Mouse (Mus musculus) liver, postnatal 0 days (tissue): ENCODE results near the gene Pdzd2. TPM values are rescaled to one million over a fixed set of nuclear protein-coding genes. Genes with fewer than 3 reads are reported as not detected.
A peak's percentile ranks its signal among the peaks of the same experiment; 100 is the strongest.

ENCODE experiments used
- ATAC-seq: fragments of 200-750 bp; cut with Nextera tagmentation; 2 replicates; pipeline ENCODE4 v1.8.0; 2017; ENCODE audit warnings: mild to moderate bottlenecking, moderate library complexity
- DNase-seq: peaks from one replicate; pipeline ENCODE4 v3.0.0-alpha.2; 2016
- H3K27ac ChIP-seq: fragments of 300-500 bp; sonication (generic); 2 replicates; pipeline ENCODE4 v1.5.1; 2014; ENCODE audit warnings: antibody characterized with exemption, moderate library complexity, mild to moderate bottlenecking, low read depth
- H3K27me3 ChIP-seq: fragments of 300-500 bp; sonication (generic); 2 replicates; pipeline ENCODE4 v1.6.1; 2014; ENCODE audit warnings: low read length, control low read depth, mixed read lengths; ENCODE audit not compliant: insufficient read depth
- H3K36me3 ChIP-seq: fragments of 300-500 bp; sonication (generic); replicated peaks from 2 replicates; pipeline ENCODE4 v1.6.1; 2014; ENCODE audit warnings: mild to moderate bottlenecking, control low read depth, low read length, moderate library complexity, mixed read lengths; ENCODE audit not compliant: insufficient read depth
- H3K4me1 ChIP-seq: fragments of 300-500 bp; sonication (generic); 2 replicates; pipeline ENCODE4 v1.6.1; 2014; ENCODE audit warnings: antibody characterized with exemption, mild to moderate bottlenecking, control low read depth; ENCODE audit not compliant: insufficient read depth
- H3K4me2 ChIP-seq: fragments of 300-500 bp; sonication (generic); 2 replicates; pipeline ENCODE4 v1.6.1; 2014; ENCODE audit warnings: low read depth, mild to moderate bottlenecking, low read length, moderate library complexity, mixed read lengths
- H3K4me3 ChIP-seq: fragments of 300-500 bp; sonication (generic); 2 replicates; pipeline ENCODE4 v1.5.1; 2014; ENCODE audit warnings: low read depth, low read length
- H3K9ac ChIP-seq: fragments of 300-500 bp; sonication (generic); replicated peaks from 2 replicates; pipeline ENCODE4 v1.6.1; 2014; ENCODE audit warnings: mild to moderate bottlenecking, moderate library complexity
- H3K9me3 ChIP-seq: fragments of 300-500 bp; sonication (generic); 2 replicates; pipeline ENCODE4 v1.6.1; 2016; ENCODE audit warnings: mild to moderate bottlenecking, control low read depth, low read length, mixed read lengths
- CTCF ChIP-seq: sonication (generic); IDR thresholded peaks from 2 replicates; pipeline ENCODE4 v1.5.1; 2016; ENCODE audit warnings: antibody characterized with exemption, low read depth
- EP300 ChIP-seq: IDR thresholded peaks from 2 replicates; pipeline ENCODE4 v1.6.1; 2016; ENCODE audit warnings: antibody characterized with exemption, low read depth, mild to moderate bottlenecking
- WGBS: fragments of 180-500 bp; shearing (Covaris S2); extraction: QIAGEN DNeasy Blood & Tissue Kit; methylation state at CpG from one replicate; pipeline ENCODE4 v1.1.7; 2014; ENCODE audit not compliant: insufficient replicate concordance; 5-methylcytosine and 5-hydroxymethylcytosine counted together
- polyA plus RNA-seq: library from polyadenylated mRNA; unstranded; fragments of >200 nt; fragmentation: Nextera tagmentation; extraction: Ambion mirVana; gene quantifications from 2 replicates; pipeline ENCODE4 v1.2.1, GENCODE M21; 2015

The Pdzd2 gene
- polyA plus RNA-seq, 1 experiment from 2014 or later, result 1.3 TPM

- H3K27ac ChIP-seq, result no peak overlapping the region
- H3K36me3 ChIP-seq, result no peaks in the 10 kb centered on the region
- DNase-seq (no peak), ATAC-seq (no peak)
- TF ChIP-seq EP300 (no peak), CTCF (no peak)
- no peak overlapping the region for H3K4me2 ChIP-seq
- H3K4me1 ChIP-seq, result no peaks in the 10 kb centered on the region
- H3K27me3 ChIP-seq, result no peaks in the 10 kb centered on the region
- 44% methylated on average over 4 of the region's 4 CpGs for WGBS
- no peak overlapping the region for H3K4me3 ChIP-seq
- no peak overlapping the region for H3K9ac ChIP-seq
- H3K9me3 ChIP-seq, result no peaks in the 10 kb centered on the region
Measured at GRCm38 (mm10) chr15:12753201-12753600, 13.5 kb upstream of the Pdzd2 start.

GRCm38 (mm10) chr15:12750963-12751362 is 11.2 kb upstream of the Pdzd2 start:
- TF ChIP-seq CTCF, result no peak
- TF ChIP-seq EP300, result no peak
- Histone ChIP-seq H3K27me3 (no peaks in the 10 kb centered on the region), H3K27ac (no peak overlapping the region), H3K4me3 (no peak overlapping the region), H3K4me1 (no peaks in the 10 kb centered on the region), H3K9ac (no peak overlapping the region), H3K36me3 (no peaks in the 10 kb centered on the region), H3K4me2 (no peak overlapping the region), H3K9me3 (no peaks in the 10 kb centered on the region; the same call in 1 of the 2 replicates)
- no peak for DNase-seq
- 68% methylated on average over 8 of the region's 8 CpGs for WGBS
- ATAC-seq, result no peak

DNA sequence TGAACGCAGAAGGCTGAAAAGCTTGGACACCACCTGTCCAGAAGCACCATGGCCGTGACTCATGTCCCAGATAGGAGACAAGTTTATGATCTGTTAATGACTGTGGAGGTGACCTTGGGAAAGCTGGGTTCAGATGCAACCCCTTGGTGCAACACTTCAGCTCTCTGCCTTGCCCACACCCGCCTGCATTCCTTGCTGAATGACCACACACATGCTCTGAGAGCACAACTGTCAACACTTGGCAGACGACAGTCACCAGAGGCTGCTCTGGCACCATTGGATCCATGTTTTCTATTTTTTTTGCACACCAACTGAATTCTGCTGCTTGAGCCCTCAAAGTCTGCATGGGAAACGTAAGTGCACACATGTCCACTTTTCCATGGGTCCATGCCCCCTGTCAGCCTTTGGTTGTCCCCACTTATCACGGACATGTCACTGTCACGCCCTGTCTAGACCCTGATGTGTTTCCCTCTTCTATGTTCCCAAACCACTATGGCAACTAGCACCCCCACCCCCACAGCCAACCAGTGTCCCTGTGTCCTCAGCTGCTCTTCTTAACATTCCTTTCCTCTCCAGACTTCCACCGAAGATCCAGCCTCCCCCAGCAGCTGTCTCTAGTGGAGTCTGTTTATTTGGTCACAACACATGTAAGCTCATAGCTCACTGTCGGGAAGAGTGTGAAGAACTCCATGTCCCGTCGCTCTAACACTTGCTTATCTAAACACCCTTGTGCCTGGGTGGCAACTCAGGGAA is 10.0 kb upstream of the Pdzd2 start:
- H3K4me1 ChIP-seq, result no peaks in the 10 kb centered on the region
- H3K36me3 ChIP-seq, result no peaks in the 10 kb centered on the region
- TF ChIP-seq CTCF, result no peak
- TF ChIP-seq EP300, result no peak
- no peak overlapping the region for H3K4me3 ChIP-seq
- whole genome bisulfite sequencing, result 62% methylated on average over 11 of the region's 11 CpGs
- no peaks in the 10 kb centered on the region for H3K27me3 ChIP-seq
- H3K27ac ChIP-seq, result no peak overlapping the region
- no peaks in the 10 kb centered on the region; the same call in 1 of the 2 replicates for H3K9me3 ChIP-seq
- no peak overlapping the region for H3K9ac ChIP-seq
- ATAC-seq (no peak), DNase-seq (no peak)
- H3K4me2 ChIP-seq, result no peak overlapping the region

GRCm38 (mm10) chr15:12742117-12742906 is 2.6 kb upstream of the Pdzd2 start:
- peaks cover 5% of the 10 kb centered on the region for H3K4me1 ChIP-seq
- no peak overlapping the region for H3K27ac ChIP-seq
- H3K9ac ChIP-seq, result no peak overlapping the region
- no peak overlapping the region for H3K4me3 ChIP-seq
- no peak overlapping the region for H3K4me2 ChIP-seq
- no peak for DNase-seq
- no peaks in the 10 kb centered on the region; the same call in 1 of the 2 replicates for H3K9me3 ChIP-seq
- H3K27me3 ChIP-seq, result peaks cover 42% of the 10 kb centered on the region
- ATAC-seq, result no peak
- TF ChIP-seq EP300 (peak; percentile 65; the same call in 1 of the 2 replicates), CTCF (no peak)
- no peaks in the 10 kb centered on the region for H3K36me3 ChIP-seq
- WGBS, result 49% methylated on average over 6 of the region's 6 CpGs

- H3K4me1 ChIP-seq, result peaks cover 5% of the 10 kb centered on the region
- H3K27ac ChIP-seq, result no peak overlapping the region
- H3K4me2 ChIP-seq, result no peak overlapping the region
- ATAC-seq, result no peak
- no peak overlapping the region for H3K9ac ChIP-seq
- TF ChIP-seq CTCF (no peak), EP300 (no peak)
- DNase-seq, result no peak
- H3K27me3 ChIP-seq, result peaks cover 44% of the 10 kb centered on the region
- 34% methylated on average over 10 of the region's 10 CpGs for WGBS
- H3K4me3 ChIP-seq, result no peak overlapping the region
- no peaks in the 10 kb centered on the region for H3K9me3 ChIP-seq
- H3K36me3 ChIP-seq, result no peaks in the 10 kb centered on the region
Measured at GRCm38 (mm10) chr15:12738301-12739093, 1.2 kb downstream of the Pdzd2 start.

DNA sequence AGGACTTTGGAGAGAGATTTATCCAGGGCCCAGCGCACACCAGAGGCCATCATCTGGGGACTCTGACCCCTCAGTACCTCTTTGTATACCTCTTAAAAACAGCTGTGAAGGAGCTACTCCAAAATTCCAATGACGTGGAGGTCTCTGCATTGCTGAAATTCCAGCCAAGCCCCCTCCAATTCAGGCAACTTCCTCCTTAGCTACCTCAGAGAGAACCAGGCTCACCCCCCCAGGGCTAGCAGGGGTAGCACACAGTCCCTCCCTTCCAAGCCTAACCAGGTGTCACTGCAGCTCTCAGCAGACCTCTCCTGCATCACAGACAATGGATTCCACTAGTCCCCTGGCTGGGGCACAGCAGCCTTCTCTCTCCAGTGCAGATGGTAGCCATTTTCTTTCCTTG is 4.5 kb downstream of the Pdzd2 start:
- no peaks in the 10 kb centered on the region for H3K36me3 ChIP-seq
- H3K9me3 ChIP-seq, result no peaks in the 10 kb centered on the region
- TF ChIP-seq EP300, result no peak
- TF ChIP-seq CTCF, result no peak
- H3K27ac ChIP-seq, result no peak overlapping the region
- DNase-seq, result no peak
- no peak overlapping the region for H3K4me2 ChIP-seq
- H3K9ac ChIP-seq, result no peak overlapping the region
- WGBS, result 46% methylated on average over 2 of the region's 2 CpGs
- ATAC-seq, result no peak
- peaks cover 30% of the 10 kb centered on the region for H3K27me3 ChIP-seq
- peaks cover 5% of the 10 kb centered on the region for H3K4me1 ChIP-seq
- H3K4me3 ChIP-seq, result no peak overlapping the region
